Mouse (Mus musculus): ENCODE results near the gene Mpl. TPM values are rescaled to one million over a fixed set of nuclear protein-coding genes. Genes with fewer than 3 reads are reported as not detected.
A peak's percentile ranks its signal among the peaks of the same experiment; 100 is the strongest.

Gene Mpl
- polyA plus RNA-seq, 1 experiment from 2014 or later, result 0.39 TPM

GRCm38 (mm10) chr4:118427768-118428451 lies 29.4 kb downstream of the Mpl start, which contains the start of gene Elovl1:
Gene Elovl1 (plus strand): TSS chr4:118428093.
- DNase-seq (ENCODE audit: low spot score), result peak; percentile 63

GRCm38 (mm10) chr4:118427415-118427767 lies 29.9 kb downstream of the Mpl start:
- no peak for DNase-seq (ENCODE audit: low spot score)

GRCm38 (mm10) chr4:118425374-118425773 lies 31.9 kb downstream of the Mpl start:
- no peak for DNase-seq (ENCODE audit: low spot score)

- no peak for DNase-seq (ENCODE audit: low spot score)
Observed at GRCm38 (mm10) chr4:118424541-118425160, 32.7 kb downstream of the Mpl start.

GRCm38 (mm10) chr4:118421384-118421783 lies 35.9 kb downstream of the Mpl start:
- no peak for DNase-seq (ENCODE audit: low spot score)

GRCm38 (mm10) chr4:118417112-118417797 lies 40.1 kb downstream of the Mpl start:
- DNase-seq (ENCODE audit: low spot score), result no peak

- DNase-seq (ENCODE audit: low spot score), result no peak
Observed at GRCm38 (mm10) chr4:118416329-118416728, 41.0 kb downstream of the Mpl start.

GRCm38 (mm10) chr4:118415779-118416178 lies 41.5 kb downstream of the Mpl start:
- no peak for DNase-seq (ENCODE audit: low spot score)

- no peak for DNase-seq (ENCODE audit: low spot score)
Observed at GRCm38 (mm10) chr4:118413553-118413952, 43.8 kb downstream of the Mpl start.

- DNase-seq (ENCODE audit: low spot score), result no peak
Observed at GRCm38 (mm10) chr4:118410871-118411270, 46.4 kb downstream of the Mpl start.

GRCm38 (mm10) chr4:118409142-118409900 lies 48.0 kb downstream of the Mpl start, which contains the start of the genes Szt2 and Med8:
Gene Szt2 (minus strand): TSS chr4:118409273.
Gene Med8 (plus strand): TSS chr4:118409337.
- peak; percentile 93 for DNase-seq (ENCODE audit: low spot score)

- DNase-seq (ENCODE audit: low spot score), result no peak
Observed at GRCm38 (mm10) chr4:118402701-118403100, 54.6 kb downstream of the Mpl start.

GRCm38 (mm10) chr4:118401918-118402317 lies 55.4 kb downstream of the Mpl start:
- DNase-seq (ENCODE audit: low spot score), result no peak

- no peak for DNase-seq (ENCODE audit: low spot score)
Observed at GRCm38 (mm10) chr4:118401421-118401820, 55.9 kb downstream of the Mpl start.

- DNase-seq (ENCODE audit: low spot score), result no peak
Observed at GRCm38 (mm10) chr4:118398400-118398799, 58.9 kb downstream of the Mpl start.

GRCm38 (mm10) chr4:118396433-118396832 lies 60.9 kb downstream of the Mpl start:
- DNase-seq (ENCODE audit: low spot score), result no peak

- DNase-seq (ENCODE audit: low spot score), result no peak
Observed at GRCm38 (mm10) chr4:118395289-118395688, 62.0 kb downstream of the Mpl start.

GRCm38 (mm10) chr4:118394505-118394904 lies 62.8 kb downstream of the Mpl start:
- no peak for DNase-seq (ENCODE audit: low spot score)

Measured in thymus, postnatal 0 days (tissue).